Mouse (Mus musculus) thymus, postnatal 25 days (tissue): ENCODE data around the gene Ptpn9.
"Not testable (repeated sequence)": the region's sequence is repeated elsewhere in the genome, so short reads cannot be mapped to it uniquely, and the experiment has no call there.

Experiments used
- DNase-seq: peaks from one replicate; pipeline ENCODE4 v3.0.0; 2022

Ptpn9 gene

GRCm38 (mm10) chr9:56994286-56995197 is at the start of gene Ptpn9:
Gene Ptpn9 (plus strand): TSS chr9:56994923.
- DNase-seq: peak; percentile 85

GRCm38 (mm10) chr9:56947481-56947880 is 47.2 kb upstream of the Ptpn9 start:
- DNase-seq: peak; percentile 65

- DNase-seq: not testable (repeated sequence)
These were observed 46.0 kb upstream of the Ptpn9 start for GRCm38 (mm10) chr9:56948699-56949098.

GRCm38 (mm10) chr9:56949767-56950166 is 45.0 kb upstream of the Ptpn9 start:
- DNase-seq: peak; percentile 21

- peak; percentile 96 for DNase-seq
These were observed 44.0 kb upstream of the Ptpn9 start, which contains the start of gene Snupn for GRCm38 (mm10) chr9:56950414-56951400. Gene Snupn (plus strand): TSS chr9:56950878.

- no peak for DNase-seq
These were observed 41.2 kb upstream of the Ptpn9 start for GRCm38 (mm10) chr9:56953562-56953961.

- DNase-seq: no peak
These were observed 37.6 kb upstream of the Ptpn9 start for GRCm38 (mm10) chr9:56956966-56957675.

GRCm38 (mm10) chr9:56958689-56959088 is 36.0 kb upstream of the Ptpn9 start:
- DNase-seq: no peak

- DNase-seq: no peak
These were observed 33.1 kb upstream of the Ptpn9 start for GRCm38 (mm10) chr9:56961591-56961990.

- no peak for DNase-seq
These were observed 24.6 kb upstream of the Ptpn9 start for GRCm38 (mm10) chr9:56970158-56970557.

- DNase-seq: no peak
These were observed 20.7 kb upstream of the Ptpn9 start for GRCm38 (mm10) chr9:56973960-56974524.

- no peak for DNase-seq
These were observed 19.5 kb upstream of the Ptpn9 start for GRCm38 (mm10) chr9:56975199-56975598.

- DNase-seq: no peak
These were observed 14.5 kb upstream of the Ptpn9 start for GRCm38 (mm10) chr9:56980186-56980585.

- DNase-seq: no peak
These were observed 13.2 kb upstream of the Ptpn9 start for GRCm38 (mm10) chr9:56981502-56981901.

GRCm38 (mm10) chr9:56995198-56996027 is 690 bp downstream of the Ptpn9 start:
- DNase-seq: peak; percentile 56

- peak; percentile 14 for DNase-seq
These were observed 1.3 kb downstream of the Ptpn9 start for GRCm38 (mm10) chr9:56996028-56996346.

- not testable (repeated sequence) for DNase-seq
These were observed 2.5 kb downstream of the Ptpn9 start for GRCm38 (mm10) chr9:56997206-56997605.

- DNase-seq: no peak
These were observed 8.3 kb downstream of the Ptpn9 start for GRCm38 (mm10) chr9:57003011-57003410.

- no peak for DNase-seq
These were observed 17.7 kb downstream of the Ptpn9 start for GRCm38 (mm10) chr9:57012393-57012792.

GRCm38 (mm10) chr9:57012895-57013294 is 18.2 kb downstream of the Ptpn9 start:
- DNase-seq: no peak

GRCm38 (mm10) chr9:57013756-57014155 is 19.0 kb downstream of the Ptpn9 start:
- DNase-seq: no peak
